Mouse (Mus musculus) liver, embryonic 16.5 days (tissue): ENCODE data around the gene Atg14. TPM values are rescaled to one million over a fixed set of nuclear protein-coding genes. Genes with fewer than 3 reads are reported as not detected.

Source experiments
- ATAC-seq: fragments of 200-750 bp; cut with Nextera tagmentation; 2 replicates; pipeline ENCODE4 v1.8.0; 2017; ENCODE audit warnings: low read depth, mild to moderate bottlenecking, moderate number of reproducible peaks, moderate library complexity
- H3K27ac ChIP-seq: fragments of 300-500 bp; sonication (generic); 2 replicates; pipeline ENCODE4 v1.5.1; 2014; ENCODE audit warnings: mild to moderate bottlenecking, low read length
- H3K27me3 ChIP-seq: fragments of 300-500 bp; sonication (generic); 2 replicates; pipeline ENCODE4 v1.6.1; 2014; ENCODE audit warnings: low read depth, low read length, mixed read lengths; ENCODE audit not compliant: control insufficient read depth, insufficient read depth
- H3K36me3 ChIP-seq: fragments of 300-500 bp; sonication (generic); 2 replicates; pipeline ENCODE4 v1.6.1; 2014; ENCODE audit warnings: mild to moderate bottlenecking; ENCODE audit not compliant: control insufficient read depth, insufficient read depth
- H3K4me1 ChIP-seq: fragments of 300-500 bp; sonication (generic); 2 replicates; pipeline ENCODE4 v1.6.1; 2014; ENCODE audit warnings: low read depth, low read length, mixed read lengths; ENCODE audit not compliant: control insufficient read depth
- H3K4me2 ChIP-seq: fragments of 300-500 bp; sonication (generic); 2 replicates; pipeline ENCODE4 v1.6.1; 2014; ENCODE audit warnings: low read depth, low read length, mixed read lengths
- H3K4me3 ChIP-seq: fragments of 300-500 bp; sonication (generic); 2 replicates; pipeline ENCODE4 v1.5.1; 2014; ENCODE audit warnings: low read depth, mild to moderate bottlenecking, low read length
- H3K9ac ChIP-seq: fragments of 300-500 bp; sonication (generic); 2 replicates; pipeline ENCODE4 v1.6.1; 2014; ENCODE audit warnings: low read depth, low read length
- H3K9me3 ChIP-seq: fragments of 300-500 bp; sonication (generic); replicated peaks from 2 replicates; pipeline ENCODE4 v1.6.1; 2016; ENCODE audit warnings: low read length; ENCODE audit not compliant: control insufficient read depth
- WGBS: fragments of 180-500 bp; shearing (Covaris S2); extraction: QIAGEN DNeasy Blood & Tissue Kit; methylation state at CpG from one replicate; pipeline ENCODE4 v1.1.7; 2014; ENCODE audit not compliant: insufficient replicate concordance; 5-methylcytosine and 5-hydroxymethylcytosine counted together
- polyA plus RNA-seq: library from polyadenylated mRNA; unstranded; fragments of >200 nt; fragmentation: Nextera tagmentation; extraction: Ambion mirVana; gene quantifications from 2 replicates; pipeline ENCODE4 v1.2.1, GENCODE M21; 2015

Gene Atg14
- polyA plus RNA-seq, 1 experiment from 2014 or later, result 9.7 TPM

DNA sequence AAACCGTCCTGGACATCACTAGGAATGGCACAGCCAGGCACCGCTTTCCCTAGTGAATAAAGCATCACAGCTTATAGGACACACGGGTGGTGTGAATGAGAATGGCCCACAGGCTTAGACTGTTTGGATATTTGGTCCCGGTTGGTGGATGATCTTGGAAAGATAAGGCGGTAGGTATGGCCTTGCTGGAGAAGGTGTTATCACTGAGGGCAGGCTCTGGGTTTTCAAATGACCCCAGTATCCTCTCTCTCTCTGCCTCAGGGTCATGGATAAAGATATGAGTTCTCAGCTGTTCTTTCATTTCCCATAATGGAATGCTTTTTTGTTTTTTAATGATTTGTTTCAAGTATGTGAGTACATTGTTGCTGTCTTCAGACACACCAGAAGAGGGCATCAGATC is 15.2 kb downstream of the Atg14 start:
- ATAC-seq, result no peak
- Histone ChIP-seq H3K9ac (no peak overlapping the region), H3K9me3 (no peaks in the 10 kb centered on the region), H3K4me1 (no peaks in the 10 kb centered on the region), H3K4me3 (no peak overlapping the region), H3K27ac (no peak overlapping the region), H3K36me3 (peaks cover 8% of the 10 kb centered on the region), H3K4me2 (no peak overlapping the region), H3K27me3 (no peaks in the 10 kb centered on the region)
- 81% methylated on average over 5 of the region's 5 CpGs for WGBS

GRCm38 (mm10) chr14:47554236-47554635 is 16.2 kb downstream of the Atg14 start:
- no peak for ATAC-seq
- peaks cover 6% of the 10 kb centered on the region for H3K36me3 ChIP-seq
- 66% methylated on average over 4 of the region's 4 CpGs for WGBS

GRCm38 (mm10) chr14:47553380-47553779 is 17.1 kb downstream of the Atg14 start:
- Histone ChIP-seq H3K36me3 (peaks cover 9% of the 10 kb centered on the region), H3K4me3 (no peak overlapping the region), H3K27me3 (no peaks in the 10 kb centered on the region), H3K27ac (no peak overlapping the region), H3K4me1 (no peaks in the 10 kb centered on the region), H3K4me2 (no peak overlapping the region), H3K9me3 (no peaks in the 10 kb centered on the region), H3K9ac (no peak overlapping the region)
- WGBS, result 84% methylated on average over 2 of the region's 2 CpGs
- ATAC-seq, result no peak

More at GRCm38 (mm10) chr14:47554236-47554635, 16.2 kb downstream of the Atg14 start:
- Histone ChIP-seq H3K27ac (no peak overlapping the region), H3K9me3 (no peaks in the 10 kb centered on the region), H3K4me1 (no peaks in the 10 kb centered on the region), H3K27me3 (no peaks in the 10 kb centered on the region), H3K4me3 (no peak overlapping the region), H3K9ac (no peak overlapping the region), H3K4me2 (no peak overlapping the region)

- Histone ChIP-seq H3K9me3 (no peaks in the 10 kb centered on the region), H3K4me1 (no peaks in the 10 kb centered on the region), H3K4me2 (no peak overlapping the region), H3K27ac (no peak overlapping the region), H3K4me3 (no peak overlapping the region), H3K27me3 (no peaks in the 10 kb centered on the region), H3K36me3 (peaks cover 14% of the 10 kb centered on the region), H3K9ac (no peak overlapping the region)
- WGBS, result 84% methylated on average over 6 of the region's 6 CpGs
- no peak for ATAC-seq
These were observed 18.8 kb downstream of the Atg14 start for GRCm38 (mm10) chr14:47551668-47552067.

DNA sequence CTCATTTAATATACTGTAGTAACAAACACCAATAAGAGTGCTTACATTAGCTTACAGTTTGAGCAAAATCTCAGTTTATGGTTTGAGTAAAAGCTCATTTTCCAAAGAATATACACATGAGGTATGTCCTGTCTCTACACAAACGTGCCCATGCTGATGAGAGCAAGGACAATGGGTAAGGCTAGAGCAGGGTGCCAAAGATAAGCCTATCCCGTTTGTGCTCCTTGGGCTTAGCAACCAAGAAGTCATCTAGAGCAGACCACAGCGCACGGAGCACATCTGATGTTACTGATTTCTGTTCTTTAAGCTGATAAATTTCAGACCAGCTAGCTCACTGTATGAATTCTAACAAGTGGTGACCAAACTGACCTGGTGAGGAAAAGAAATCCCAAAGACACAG is 25.6 kb downstream of the Atg14 start:
- Histone ChIP-seq H3K9ac (peak overlapping the region; percentile 16; the same call in 1 of the 2 replicates), H3K27ac (peak overlapping the region; percentile 81), H3K4me3 (no peak overlapping the region), H3K27me3 (no peaks in the 10 kb centered on the region), H3K4me2 (peak overlapping the region; percentile 19), H3K4me1 (peaks cover 22% of the 10 kb centered on the region), H3K36me3 (peaks cover 27% of the 10 kb centered on the region), H3K9me3 (no peaks in the 10 kb centered on the region)
- peak; percentile 73 for ATAC-seq
- 35% methylated on average over 4 of the region's 4 CpGs for WGBS

GRCm38 (mm10) chr14:47544286-47544685 is 26.2 kb downstream of the Atg14 start:
- Histone ChIP-seq H3K27ac (peak overlapping the region; percentile 81), H3K4me2 (peak overlapping the region; percentile 19), H3K4me1 (peaks cover 22% of the 10 kb centered on the region), H3K27me3 (no peaks in the 10 kb centered on the region), H3K9me3 (no peaks in the 10 kb centered on the region), H3K4me3 (no peak overlapping the region), H3K9ac (peak overlapping the region; percentile 16; the same call in 1 of the 2 replicates), H3K36me3 (peaks cover 27% of the 10 kb centered on the region)
- ATAC-seq, result peak; percentile 79
- 24% methylated on average over 5 of the region's 5 CpGs for WGBS

DNA sequence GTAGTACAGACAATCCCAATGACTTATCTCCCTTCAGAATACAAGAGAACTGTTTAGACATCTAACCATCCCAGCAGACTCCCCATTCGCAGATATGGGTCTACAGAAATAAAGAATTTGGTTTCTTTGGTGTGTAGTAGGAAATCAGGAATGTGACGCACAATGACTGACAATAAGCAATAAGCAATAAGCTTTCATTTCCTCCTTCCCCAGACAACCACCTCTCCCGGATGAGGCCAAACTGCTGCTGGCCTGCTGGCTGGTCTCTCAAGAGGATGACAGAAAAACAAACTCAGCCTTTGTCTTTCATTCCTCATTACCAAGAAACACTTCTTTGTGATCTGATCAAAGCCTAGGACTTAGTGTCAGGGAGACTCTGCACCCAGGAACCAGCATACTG is 28.2 kb downstream of the Atg14 start:
- peaks cover 23% of the 10 kb centered on the region for H3K36me3 ChIP-seq
- ATAC-seq, result no peak
- no peaks in the 10 kb centered on the region for H3K9me3 ChIP-seq
- no peaks in the 10 kb centered on the region for H3K27me3 ChIP-seq
- no peak overlapping the region for H3K4me2 ChIP-seq
- WGBS, result 72% methylated on average over 3 of the region's 3 CpGs
- no peak overlapping the region for H3K27ac ChIP-seq
- peaks cover 22% of the 10 kb centered on the region for H3K4me1 ChIP-seq
- no peak overlapping the region for H3K9ac ChIP-seq
- H3K4me3 ChIP-seq, result no peak overlapping the region

GRCm38 (mm10) chr14:47541325-47541948 is 29.0 kb downstream of the Atg14 start:
- Histone ChIP-seq H3K36me3 (peaks cover 18% of the 10 kb centered on the region; the same call in 1 of the 2 replicates), H3K9me3 (no peaks in the 10 kb centered on the region), H3K4me2 (no peak overlapping the region), H3K4me3 (no peak overlapping the region), H3K27ac (peak overlapping the region; percentile 12; the same call in 1 of the 2 replicates), H3K27me3 (no peaks in the 10 kb centered on the region), H3K9ac (no peak overlapping the region), H3K4me1 (peaks cover 22% of the 10 kb centered on the region)
- ATAC-seq, result no peak
- WGBS, result 61% methylated on average over 10 of the region's 10 CpGs

GRCm38 (mm10) chr14:47535096-47535495 is 35.4 kb downstream of the Atg14 start:
- Histone ChIP-seq H3K9me3 (no peaks in the 10 kb centered on the region), H3K27me3 (no peaks in the 10 kb centered on the region), H3K27ac (peak overlapping the region; percentile 98), H3K4me1 (peaks cover 38% of the 10 kb centered on the region), H3K4me3 (no peak overlapping the region), H3K9ac (no peak overlapping the region), H3K4me2 (no peak overlapping the region), H3K36me3 (peaks cover 13% of the 10 kb centered on the region; the same call in 1 of the 2 replicates)
- no peak for ATAC-seq
- 70% methylated on average over 1 of the region's 1 CpGs for WGBS
